Mouse (Mus musculus): ENCODE data around the gene Sgcd.

The Sgcd gene

GRCm38 (mm10) chr11:47020874-47021273, 967.9 kb downstream of the Sgcd start:
- no peak for DNase-seq (ENCODE audit: low read depth, low spot score)

- DNase-seq (ENCODE audit: low read depth, low spot score): no peak
Measured at GRCm38 (mm10) chr11:47018139-47018538, 970.6 kb downstream of the Sgcd start.

- DNase-seq (ENCODE audit: low read depth, low spot score): no peak
Measured at GRCm38 (mm10) chr11:47015683-47016082, 973.1 kb downstream of the Sgcd start.

GRCm38 (mm10) chr11:47014278-47014677, 974.5 kb downstream of the Sgcd start:
- DNase-seq (ENCODE audit: low read depth, low spot score): no peak

- no peak for DNase-seq (ENCODE audit: low read depth, low spot score)
Measured at GRCm38 (mm10) chr11:47010166-47010565, 978.6 kb downstream of the Sgcd start.

- DNase-seq (ENCODE audit: low read depth, low spot score): no peak
Measured at GRCm38 (mm10) chr11:47005301-47005875, 983.4 kb downstream of the Sgcd start.

GRCm38 (mm10) chr11:46939311-46939710, 1049.5 kb downstream of the Sgcd start:
- no peak for DNase-seq (ENCODE audit: low read depth, low spot score)

GRCm38 (mm10) chr11:46924946-46925345, 1063.8 kb downstream of the Sgcd start:
- no peak for DNase-seq (ENCODE audit: low read depth, low spot score)

- no peak for DNase-seq (ENCODE audit: low read depth, low spot score)
Measured at GRCm38 (mm10) chr11:46920244-46920643, 1068.5 kb downstream of the Sgcd start.

GRCm38 (mm10) chr11:46912656-46913237, 1076.0 kb downstream of the Sgcd start:
- DNase-seq (ENCODE audit: low read depth, low spot score): no peak

- no peak for DNase-seq (ENCODE audit: low read depth, low spot score)
Measured at GRCm38 (mm10) chr11:46904281-46904680, 1084.5 kb downstream of the Sgcd start.

- no peak for DNase-seq (ENCODE audit: low read depth, low spot score)
Measured at GRCm38 (mm10) chr11:46889093-46889492, 1099.7 kb downstream of the Sgcd start.

- no peak for DNase-seq (ENCODE audit: low read depth, low spot score)
Measured at GRCm38 (mm10) chr11:46882456-46882855, 1106.3 kb downstream of the Sgcd start.

- no peak for DNase-seq (ENCODE audit: low read depth, low spot score)
Measured at GRCm38 (mm10) chr11:46875774-46876173, 1113.0 kb downstream of the Sgcd start.

GRCm38 (mm10) chr11:46868594-46868993, 1120.2 kb downstream of the Sgcd start:
- no peak for DNase-seq (ENCODE audit: low read depth, low spot score)

GRCm38 (mm10) chr11:46864809-46865208, 1124.0 kb downstream of the Sgcd start:
- peak; percentile 21 for DNase-seq (ENCODE audit: low read depth, low spot score)

GRCm38 (mm10) chr11:46848221-46848971, 1140.4 kb downstream of the Sgcd start:
- peak; percentile 57 for DNase-seq (ENCODE audit: low read depth, low spot score)

GRCm38 (mm10) chr11:46847827-46848220, 1140.9 kb downstream of the Sgcd start:
- peak; percentile 26 for DNase-seq (ENCODE audit: low read depth, low spot score)

- DNase-seq (ENCODE audit: low read depth, low spot score): peak; percentile 32
Measured at GRCm38 (mm10) chr11:46846661-46847060, 1142.1 kb downstream of the Sgcd start.
